Mouse (Mus musculus): Measurements from ENCODE around the gene Cdh4. TPM values are rescaled to one million over a fixed set of nuclear protein-coding genes. Genes with fewer than 3 reads are reported as not detected.

The Cdh4 gene
- polyA plus RNA-seq, 1 experiment from 2014 or later: 42.8 TPM

DNA sequence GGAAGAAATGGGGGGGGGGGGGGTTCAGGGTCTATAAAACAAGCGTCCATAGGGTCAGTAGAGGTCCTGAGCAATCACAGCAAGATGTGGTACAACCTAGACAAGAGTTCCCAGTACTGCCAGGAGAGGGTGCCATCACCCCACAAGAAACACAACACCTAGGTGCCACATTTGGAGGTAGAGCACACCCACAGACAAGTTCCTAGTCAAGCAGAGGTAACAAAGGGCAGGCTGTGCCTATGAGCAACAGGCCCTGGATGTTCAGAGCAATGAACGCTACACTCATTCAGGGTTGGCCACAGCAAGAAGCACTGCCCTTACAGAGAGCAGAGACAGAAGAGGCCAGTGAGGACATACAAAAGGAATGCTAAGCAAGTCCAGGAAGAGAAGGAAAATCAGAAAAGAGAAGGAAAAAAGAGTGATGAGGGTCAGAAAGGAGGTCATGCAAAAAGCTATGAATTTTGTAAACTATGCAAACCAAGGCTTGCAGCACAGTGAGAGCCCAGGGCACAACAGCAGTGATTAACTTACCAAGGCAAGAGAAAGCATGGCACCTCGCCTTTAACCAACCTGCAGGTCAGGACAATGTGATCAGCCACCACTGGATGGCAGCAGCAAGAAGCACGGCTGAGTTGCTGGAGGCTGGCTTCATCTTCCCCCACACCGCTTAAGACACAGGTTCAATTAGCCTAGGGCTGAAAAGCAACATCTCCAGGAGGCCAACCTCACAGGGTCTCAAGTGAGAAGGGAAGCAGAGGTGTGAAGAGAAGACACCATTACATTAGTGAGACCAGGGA is 474.8 kb downstream of the Cdh4 start:
- peak; percentile 85 for DNase-seq
- Histone ChIP-seq H3K27me3 (ENCODE audit: control insufficient read depth, insufficient read depth, low read length) (no peaks in the 10 kb centered on the region), H3K9me3 (ENCODE audit: control insufficient read depth, low read length) (no peaks in the 10 kb centered on the region), H3K4me3 (replicated peaks; ENCODE audit: low read depth, low read length) (no peak overlapping the region), H3K4me2 (ENCODE audit: low read length) (no peak overlapping the region), H3K36me3 (ENCODE audit: control insufficient read depth, insufficient read depth, low read length) (peaks cover 75% of the 10 kb centered on the region), H3K4me1 (ENCODE audit: control insufficient read depth, insufficient read depth, low read length) (no peaks in the 10 kb centered on the region), H3K9ac (replicated peaks; ENCODE audit: low read length) (no peak overlapping the region), H3K27ac (replicated peaks; ENCODE audit: low read depth, low read length) (no peak overlapping the region)
- WGBS: 36% methylated on average over 5 of the region's 5 CpGs
- ATAC-seq (ENCODE audit: low FRiP score, low TSS enrichment): peak; percentile 73; the same call in 1 of the 2 replicates

DNA sequence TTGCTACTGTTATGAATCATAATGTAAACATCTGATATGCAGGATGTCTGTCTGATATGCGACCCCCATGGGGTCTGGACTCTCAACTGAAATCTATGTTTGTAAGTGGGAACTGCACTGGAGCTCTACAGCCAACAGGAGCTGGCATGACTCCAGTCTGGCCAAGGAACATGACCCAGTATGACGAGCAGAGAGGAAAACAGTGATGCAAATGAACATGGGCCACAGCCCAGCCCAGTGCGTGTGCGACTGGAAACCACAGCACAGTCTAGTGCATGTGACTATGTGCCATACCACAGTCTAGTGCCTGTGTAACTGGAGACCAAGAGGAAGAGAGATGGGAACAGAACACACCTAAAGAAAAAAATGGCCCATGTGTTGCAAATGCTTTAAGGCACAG is 477.8 kb downstream of the Cdh4 start:
- 90% methylated on average over 4 of the region's 4 CpGs for WGBS
- no peak overlapping the region for H3K4me2 ChIP-seq (ENCODE audit: low read length)
- no peak overlapping the region for H3K27ac ChIP-seq (replicated peaks; ENCODE audit: low read depth, low read length)
- no peak overlapping the region for H3K9ac ChIP-seq (replicated peaks; ENCODE audit: low read length)
- H3K27me3 ChIP-seq (ENCODE audit: control insufficient read depth, insufficient read depth, low read length): no peaks in the 10 kb centered on the region
- H3K4me3 ChIP-seq (replicated peaks; ENCODE audit: low read depth, low read length): no peak overlapping the region
- peaks cover 78% of the 10 kb centered on the region for H3K36me3 ChIP-seq (ENCODE audit: control insufficient read depth, insufficient read depth, low read length)
- ATAC-seq (ENCODE audit: low FRiP score, low TSS enrichment) (no peak), DNase-seq (no peak)
- H3K9me3 ChIP-seq (ENCODE audit: control insufficient read depth, low read length): no peaks in the 10 kb centered on the region
- H3K4me1 ChIP-seq (ENCODE audit: control insufficient read depth, insufficient read depth, low read length): no peaks in the 10 kb centered on the region

DNA sequence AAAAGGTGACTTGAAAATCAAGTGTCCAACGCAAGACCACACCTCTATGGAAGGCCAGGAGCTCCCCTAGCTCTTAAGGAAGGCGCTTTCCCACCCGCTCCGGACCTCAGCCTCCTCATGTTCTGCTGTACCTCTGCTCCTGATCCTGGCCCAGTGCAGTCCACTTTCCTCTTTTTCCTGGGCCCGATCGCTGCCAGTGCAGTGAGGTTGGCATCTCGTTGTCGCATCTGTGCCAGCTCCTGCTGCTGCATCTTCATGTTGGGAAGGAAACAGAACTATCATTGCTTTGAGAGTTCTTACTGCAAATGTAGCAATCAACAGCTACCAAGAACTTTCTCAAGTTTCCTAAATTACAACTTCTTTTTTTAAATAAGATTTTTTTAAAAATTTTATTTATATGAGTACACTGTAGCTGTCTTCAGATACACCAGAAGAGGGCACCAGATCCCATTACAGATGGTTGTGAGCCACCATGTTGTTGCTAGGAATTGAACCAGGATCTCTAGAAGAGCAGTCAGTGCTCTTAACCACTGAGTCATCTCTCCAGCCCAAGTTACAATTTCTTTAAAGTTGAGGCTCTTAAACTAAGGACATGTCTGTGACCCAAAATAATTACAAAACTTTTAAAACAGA is 478.9 kb downstream of the Cdh4 start:
- no peaks in the 10 kb centered on the region for H3K9me3 ChIP-seq (ENCODE audit: control insufficient read depth, low read length)
- H3K9ac ChIP-seq (replicated peaks; ENCODE audit: low read length): no peak overlapping the region
- no peak overlapping the region for H3K27ac ChIP-seq (replicated peaks; ENCODE audit: low read depth, low read length)
- DNase-seq (no peak), ATAC-seq (ENCODE audit: low FRiP score, low TSS enrichment) (no peak)
- H3K4me1 ChIP-seq (ENCODE audit: control insufficient read depth, insufficient read depth, low read length): no peaks in the 10 kb centered on the region
- peaks cover 77% of the 10 kb centered on the region for H3K36me3 ChIP-seq (ENCODE audit: control insufficient read depth, insufficient read depth, low read length)
- no peaks in the 10 kb centered on the region for H3K27me3 ChIP-seq (ENCODE audit: control insufficient read depth, insufficient read depth, low read length)
- H3K4me3 ChIP-seq (replicated peaks; ENCODE audit: low read depth, low read length): no peak overlapping the region
- no peak overlapping the region for H3K4me2 ChIP-seq (ENCODE audit: low read length)
- WGBS: 95% methylated on average over 8 of the region's 8 CpGs

DNA sequence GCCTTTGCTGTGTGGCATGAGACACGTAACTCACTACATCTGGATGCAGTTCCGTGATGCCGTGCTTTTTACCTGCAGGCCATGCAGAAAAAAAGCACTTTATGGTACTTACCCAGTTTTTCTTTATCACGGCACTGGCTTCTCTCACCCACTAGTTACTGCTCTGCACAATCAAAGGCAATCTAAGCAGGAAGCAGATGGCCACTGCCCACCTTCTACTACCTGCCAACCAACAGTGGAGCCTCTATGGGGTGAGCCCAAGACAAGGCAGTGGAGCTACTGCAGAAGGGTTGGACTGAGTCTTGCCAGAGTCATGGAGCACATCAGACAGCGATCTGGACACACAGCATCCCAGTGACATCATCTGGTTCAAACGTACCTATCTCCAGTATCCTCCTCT is 481.8 kb downstream of the Cdh4 start:
- Histone ChIP-seq H3K36me3 (ENCODE audit: control insufficient read depth, insufficient read depth, low read length) (peaks cover 68% of the 10 kb centered on the region), H3K9me3 (ENCODE audit: control insufficient read depth, low read length) (no peaks in the 10 kb centered on the region), H3K4me2 (ENCODE audit: low read length) (no peak overlapping the region), H3K27ac (replicated peaks; ENCODE audit: low read depth, low read length) (no peak overlapping the region), H3K27me3 (ENCODE audit: control insufficient read depth, insufficient read depth, low read length) (no peaks in the 10 kb centered on the region), H3K9ac (replicated peaks; ENCODE audit: low read length) (no peak overlapping the region), H3K4me1 (ENCODE audit: control insufficient read depth, insufficient read depth, low read length) (no peaks in the 10 kb centered on the region), H3K4me3 (replicated peaks; ENCODE audit: low read depth, low read length) (no peak overlapping the region)
- ATAC-seq (ENCODE audit: low FRiP score, low TSS enrichment): no peak
- WGBS: 97% methylated on average over 6 of the region's 6 CpGs
- no peak for DNase-seq

DNA sequence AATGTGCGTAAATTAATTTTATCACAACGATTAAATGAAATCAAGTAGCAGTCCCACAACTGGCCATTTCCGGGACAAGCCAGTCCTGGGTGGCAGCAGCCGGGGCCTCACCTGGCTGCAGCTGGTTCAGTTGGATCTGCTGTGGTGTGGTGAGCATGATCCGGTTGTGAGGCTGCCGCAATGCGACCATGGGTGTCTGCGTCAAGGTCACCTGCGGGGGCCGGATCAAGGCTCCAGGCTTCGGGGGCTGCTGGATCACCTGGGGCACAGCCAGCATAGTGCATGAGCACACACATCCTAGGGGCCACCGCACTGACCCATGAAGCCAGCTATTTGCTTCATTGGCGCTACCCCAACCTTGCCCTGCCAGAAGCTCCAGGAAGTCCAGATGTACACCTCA is 486.9 kb downstream of the Cdh4 start:
- Histone ChIP-seq H3K4me2 (ENCODE audit: low read length) (no peak overlapping the region), H3K9ac (replicated peaks; ENCODE audit: low read length) (no peak overlapping the region), H3K27me3 (ENCODE audit: control insufficient read depth, insufficient read depth, low read length) (no peaks in the 10 kb centered on the region), H3K9me3 (ENCODE audit: control insufficient read depth, low read length) (no peaks in the 10 kb centered on the region), H3K4me1 (ENCODE audit: control insufficient read depth, insufficient read depth, low read length) (no peaks in the 10 kb centered on the region), H3K27ac (replicated peaks; ENCODE audit: low read depth, low read length) (no peak overlapping the region), H3K36me3 (ENCODE audit: control insufficient read depth, insufficient read depth, low read length) (peaks cover 67% of the 10 kb centered on the region), H3K4me3 (replicated peaks; ENCODE audit: low read depth, low read length) (no peak overlapping the region)
- DNase-seq (no peak), ATAC-seq (ENCODE audit: low FRiP score, low TSS enrichment) (no peak)
- WGBS: 94% methylated on average over 13 of the region's 13 CpGs

DNA sequence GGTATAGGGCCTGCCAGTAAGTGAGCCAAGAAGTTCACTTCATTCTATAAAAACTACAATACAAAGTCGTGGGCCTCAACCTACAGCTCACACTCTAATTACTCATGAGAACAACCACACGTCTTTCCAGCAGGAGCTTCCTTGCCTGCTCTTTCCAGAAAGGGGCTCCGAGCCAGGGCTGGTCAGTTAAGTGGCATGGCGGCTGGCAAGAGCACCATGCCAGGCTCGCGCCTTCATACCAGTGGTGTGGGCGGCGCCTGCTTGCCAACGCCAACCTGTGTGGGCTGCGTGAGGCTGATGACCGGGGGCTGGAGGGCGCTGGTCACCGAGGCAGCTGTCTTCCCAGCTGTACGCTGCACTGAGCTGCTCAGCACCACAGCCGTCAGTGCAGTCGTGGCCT is 489.5 kb downstream of the Cdh4 start:
- Histone ChIP-seq H3K4me1 (ENCODE audit: control insufficient read depth, insufficient read depth, low read length) (no peaks in the 10 kb centered on the region), H3K36me3 (ENCODE audit: control insufficient read depth, insufficient read depth, low read length) (peaks cover 66% of the 10 kb centered on the region), H3K4me3 (replicated peaks; ENCODE audit: low read depth, low read length) (no peak overlapping the region), H3K9ac (replicated peaks; ENCODE audit: low read length) (no peak overlapping the region), H3K27ac (replicated peaks; ENCODE audit: low read depth, low read length) (no peak overlapping the region), H3K4me2 (ENCODE audit: low read length) (no peak overlapping the region), H3K9me3 (ENCODE audit: control insufficient read depth, low read length) (no peaks in the 10 kb centered on the region), H3K27me3 (ENCODE audit: control insufficient read depth, insufficient read depth, low read length) (no peaks in the 10 kb centered on the region)
- ATAC-seq (ENCODE audit: low FRiP score, low TSS enrichment) (no peak), DNase-seq (no peak)
- 91% methylated on average over 16 of the region's 16 CpGs for WGBS

DNA sequence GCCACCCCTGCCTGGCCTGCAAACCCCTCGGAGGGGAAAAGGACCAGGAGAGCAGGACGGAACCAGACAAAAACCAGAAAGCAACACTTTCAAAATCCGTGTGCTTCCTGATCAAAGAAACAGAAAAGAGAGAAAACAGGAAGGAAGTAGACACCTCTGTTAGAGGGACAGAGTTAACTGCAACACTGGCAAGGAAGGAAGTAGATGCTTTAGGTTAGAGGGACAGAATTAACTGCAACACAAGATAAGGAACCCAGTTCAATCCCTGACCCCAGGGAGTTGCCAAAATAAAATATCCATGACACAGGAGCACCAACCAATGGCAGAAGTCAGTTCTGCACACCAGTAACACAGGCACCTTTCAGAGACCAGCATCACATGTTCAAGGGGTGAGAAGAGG is 491.9 kb downstream of the Cdh4 start:
- ATAC-seq (ENCODE audit: low FRiP score, low TSS enrichment) (no peak), DNase-seq (no peak)
- Histone ChIP-seq H3K9me3 (ENCODE audit: control insufficient read depth, low read length) (no peaks in the 10 kb centered on the region), H3K4me2 (ENCODE audit: low read length) (no peak overlapping the region), H3K4me1 (ENCODE audit: control insufficient read depth, insufficient read depth, low read length) (no peaks in the 10 kb centered on the region), H3K9ac (replicated peaks; ENCODE audit: low read length) (no peak overlapping the region), H3K27me3 (ENCODE audit: control insufficient read depth, insufficient read depth, low read length) (no peaks in the 10 kb centered on the region), H3K27ac (replicated peaks; ENCODE audit: low read depth, low read length) (no peak overlapping the region), H3K36me3 (ENCODE audit: control insufficient read depth, insufficient read depth, low read length) (peaks cover 60% of the 10 kb centered on the region), H3K4me3 (replicated peaks; ENCODE audit: low read depth, low read length) (no peak overlapping the region)
- WGBS: 81% methylated on average over 3 of the region's 3 CpGs

DNA sequence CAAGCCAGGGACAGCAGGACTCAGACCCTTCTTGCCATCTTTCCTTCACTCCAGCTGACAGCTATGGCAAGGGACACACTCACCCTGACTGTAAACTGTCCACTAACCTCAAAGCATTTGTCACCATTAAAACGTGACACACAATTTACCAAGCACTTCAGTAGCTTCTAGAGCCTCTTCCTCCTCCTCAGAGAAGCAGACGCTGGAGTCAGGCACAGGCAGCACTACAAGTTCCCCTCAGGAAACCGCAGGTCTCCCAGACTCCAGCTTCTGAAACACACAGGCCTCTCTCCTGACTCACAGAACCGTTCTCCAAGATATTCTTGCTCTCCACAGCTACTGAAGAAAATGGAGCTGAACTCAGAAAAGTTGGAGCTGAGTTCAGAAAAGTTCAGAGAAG is 494.9 kb downstream of the Cdh4 start:
- Histone ChIP-seq H3K36me3 (ENCODE audit: control insufficient read depth, insufficient read depth, low read length) (peaks cover 32% of the 10 kb centered on the region), H3K4me2 (ENCODE audit: low read length) (no peak overlapping the region), H3K4me1 (ENCODE audit: control insufficient read depth, insufficient read depth, low read length) (0 out of 2 replicates have a peak, but pooled peaks cover 3% of the 10 kb centered on the region), H3K9ac (replicated peaks; ENCODE audit: low read length) (no peak overlapping the region), H3K27ac (replicated peaks; ENCODE audit: low read depth, low read length) (no peak overlapping the region), H3K9me3 (ENCODE audit: control insufficient read depth, low read length) (no peaks in the 10 kb centered on the region), H3K27me3 (ENCODE audit: control insufficient read depth, insufficient read depth, low read length) (no peaks in the 10 kb centered on the region), H3K4me3 (replicated peaks; ENCODE audit: low read depth, low read length) (no peak overlapping the region)
- DNase-seq (no peak), ATAC-seq (ENCODE audit: low FRiP score, low TSS enrichment) (no peak)
- WGBS: 86% methylated on average over 4 of the region's 4 CpGs

DNA sequence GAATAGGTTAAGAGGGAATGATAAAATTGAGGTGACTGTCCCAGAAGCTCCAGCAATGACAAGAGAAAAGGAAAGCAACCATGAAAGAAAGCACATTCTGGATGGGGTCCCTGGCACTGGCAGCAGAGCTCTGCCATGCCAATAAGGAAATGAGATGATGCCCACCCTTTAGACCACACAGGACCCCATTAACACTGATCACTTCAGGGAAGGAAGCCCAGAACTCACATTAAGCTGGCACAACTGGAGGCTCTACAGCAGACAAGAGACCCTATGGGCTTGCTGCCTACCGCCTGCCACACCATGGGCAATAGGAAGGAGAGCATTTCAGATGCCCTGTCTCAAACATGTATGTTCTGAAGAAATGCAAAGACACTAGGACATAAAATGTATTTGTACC is 499.5 kb downstream of the Cdh4 start:
- H3K4me3 ChIP-seq (replicated peaks; ENCODE audit: low read depth, low read length): no peak overlapping the region
- H3K9me3 ChIP-seq (ENCODE audit: control insufficient read depth, low read length): no peaks in the 10 kb centered on the region
- DNase-seq (no peak), ATAC-seq (ENCODE audit: low FRiP score, low TSS enrichment) (no peak)
- H3K27me3 ChIP-seq (ENCODE audit: control insufficient read depth, insufficient read depth, low read length): no peaks in the 10 kb centered on the region
- H3K36me3 ChIP-seq (ENCODE audit: control insufficient read depth, insufficient read depth, low read length): no peaks in the 10 kb centered on the region
- WGBS: 96% methylated on average over 1 of the region's 1 CpGs
- peaks cover 10% of the 10 kb centered on the region; the same call in 1 of the 2 replicates for H3K4me1 ChIP-seq (ENCODE audit: control insufficient read depth, insufficient read depth, low read length)
- no peak overlapping the region for H3K27ac ChIP-seq (replicated peaks; ENCODE audit: low read depth, low read length)
- H3K9ac ChIP-seq (replicated peaks; ENCODE audit: low read length): no peak overlapping the region
- H3K4me2 ChIP-seq (ENCODE audit: low read length): no peak overlapping the region

Data from midbrain, embryonic 14.5 days (tissue).